Mouse (Mus musculus) thymus, adult 2 months (tissue): ENCODE measurements around the gene Gpatch2l.

Source experiments
- CTCF ChIP-seq: fragments of 200-500 bp; IDR thresholded peaks from 2 replicates; pipeline ENCODE4 v1.5.1; 2012; ENCODE audit warnings: mild to moderate bottlenecking, control low read depth, low read length, moderate library complexity, borderline replicate concordance; ENCODE audit not compliant: control insufficient read depth, poor library complexity, insufficient read depth; ENCODE audit errors: extremely low read depth
- POLR2A ChIP-seq: fragments of 200-500 bp; IDR thresholded peaks from 2 replicates; pipeline ENCODE4 v1.6.1; 2012; ENCODE audit warnings: mild to moderate bottlenecking, low read length, control low read depth, moderate library complexity; ENCODE audit not compliant: control insufficient read depth, poor library complexity, insufficient read depth; ENCODE audit errors: extremely low read depth

- no peak for TF ChIP-seq CTCF
- no peak for TF ChIP-seq POLR2A
Measured at GRCm38 (mm10) chr12:86216687-86217421, 24.8 kb upstream of the Gpatch2l start.
